Mouse (Mus musculus): ENCODE measurements around the gene Dennd5a.
"Not testable (repeated sequence)": the region's sequence is repeated elsewhere in the genome, so short reads cannot be mapped to it uniquely, and the experiment has no call there.

The Dennd5a gene

GRCm38 (mm10) chr7:109959716-109960612 is at the start of gene Dennd5a:
Gene Dennd5a (minus strand): TSS chr7:109960470.
- peak; percentile 80 for DNase-seq (ENCODE audit: low read depth)

GRCm38 (mm10) chr7:110009084-110009483 is 48.8 kb upstream of the Dennd5a start:
- DNase-seq (ENCODE audit: low read depth), result no peak

- no peak for DNase-seq (ENCODE audit: low read depth)
Observed at GRCm38 (mm10) chr7:110008513-110008912, 48.2 kb upstream of the Dennd5a start.

GRCm38 (mm10) chr7:110006471-110007195 is 46.4 kb upstream of the Dennd5a start:
- no peak for DNase-seq (ENCODE audit: low read depth)

- no peak for DNase-seq (ENCODE audit: low read depth)
Observed at GRCm38 (mm10) chr7:110005976-110006375, 45.7 kb upstream of the Dennd5a start.

GRCm38 (mm10) chr7:110002968-110003367 is 42.7 kb upstream of the Dennd5a start:
- peak; percentile 85 for DNase-seq (ENCODE audit: low read depth)

GRCm38 (mm10) chr7:110002092-110002491 is 41.8 kb upstream of the Dennd5a start:
- no peak for DNase-seq (ENCODE audit: low read depth)

GRCm38 (mm10) chr7:109998388-109998787 is 38.1 kb upstream of the Dennd5a start:
- DNase-seq (ENCODE audit: low read depth), result no peak

GRCm38 (mm10) chr7:109993157-109993959 is 33.1 kb upstream of the Dennd5a start:
- peak; percentile 94 for DNase-seq (ENCODE audit: low read depth)

- DNase-seq (ENCODE audit: low read depth), result no peak
Observed at GRCm38 (mm10) chr7:109991286-109991685, 31.0 kb upstream of the Dennd5a start.

- DNase-seq (ENCODE audit: low read depth), result peak; percentile 38
Observed at GRCm38 (mm10) chr7:109986775-109987174, 26.5 kb upstream of the Dennd5a start, which contains the start of gene Tmem41b. Gene Tmem41b (minus strand): TSS chr7:109986929.

- peak; percentile 98 for DNase-seq (ENCODE audit: low read depth)
Observed at GRCm38 (mm10) chr7:109986133-109986669, 25.9 kb upstream of the Dennd5a start.

GRCm38 (mm10) chr7:109985661-109986132 is 25.4 kb upstream of the Dennd5a start:
- DNase-seq (ENCODE audit: low read depth), result no peak

- not testable (repeated sequence) for DNase-seq (ENCODE audit: low read depth)
Observed at GRCm38 (mm10) chr7:109984608-109985007, 24.3 kb upstream of the Dennd5a start.

- DNase-seq (ENCODE audit: low read depth), result peak; percentile 52
Observed at GRCm38 (mm10) chr7:109977131-109977530, 16.9 kb upstream of the Dennd5a start.

- DNase-seq (ENCODE audit: low read depth), result no peak
Observed at GRCm38 (mm10) chr7:109975966-109976715, 15.9 kb upstream of the Dennd5a start.

- DNase-seq (ENCODE audit: low read depth), result no peak
Observed at GRCm38 (mm10) chr7:109969542-109969941, 9.3 kb upstream of the Dennd5a start.

- DNase-seq (ENCODE audit: low read depth), result peak; percentile 76
Observed at GRCm38 (mm10) chr7:109968924-109969450, 8.7 kb upstream of the Dennd5a start.

- DNase-seq (ENCODE audit: low read depth), result peak; percentile 42
Observed at GRCm38 (mm10) chr7:109967805-109968579, 7.7 kb upstream of the Dennd5a start.

GRCm38 (mm10) chr7:109965658-109966057 is 5.4 kb upstream of the Dennd5a start:
- DNase-seq (ENCODE audit: low read depth), result no peak
